Mouse (Mus musculus) liver, adult 2 months (tissue): ENCODE data around the gene Mettl1.

Source experiments
- CTCF ChIP-seq: fragments of 200-500 bp; IDR thresholded peaks from 2 replicates; pipeline ENCODE4 v1.5.1; 2011; ENCODE audit warnings: low read depth, low read length, control low read depth
- POLR2A ChIP-seq: fragments of 200-500 bp; IDR thresholded peaks from 2 replicates; pipeline ENCODE4 v1.6.1; 2011; ENCODE audit warnings: low read length, control low read depth; ENCODE audit not compliant: insufficient read depth; ENCODE audit errors: extremely low read depth

GRCm38 (mm10) chr10:127033301-127033741 lies 7.9 kb upstream of the Mettl1 start:
- no peak for TF ChIP-seq POLR2A
- no peak for TF ChIP-seq CTCF
